Mouse (Mus musculus) liver, embryonic 13.5 days (tissue): ENCODE measurements around the gene Elavl2. TPM values are rescaled to one million over a fixed set of nuclear protein-coding genes. Genes with fewer than 3 reads are reported as not detected.

ENCODE experiments used
- ATAC-seq: fragments of 200-750 bp; cut with Nextera tagmentation; 2 replicates; pipeline ENCODE4 v1.8.0; 2017; ENCODE audit warnings: low read depth, mild to moderate bottlenecking, moderate number of reproducible peaks, moderate library complexity
- DNase-seq: peaks from one replicate; pipeline ENCODE4 v3.0.0; 2022
- H3K27ac ChIP-seq: fragments of 300-500 bp; sonication (generic); 2 replicates; pipeline ENCODE4 v1.5.1; 2015; ENCODE audit warnings: moderate library complexity, mild to moderate bottlenecking, inconsistent platforms
- H3K27me3 ChIP-seq: fragments of 300-500 bp; sonication (generic); 2 replicates; pipeline ENCODE4 v1.6.1; 2015; ENCODE audit warnings: mild to moderate bottlenecking, inconsistent platforms
- H3K36me3 ChIP-seq: fragments of 300-500 bp; sonication (generic); 2 replicates; pipeline ENCODE4 v1.6.1; 2015; ENCODE audit warnings: mild to moderate bottlenecking, inconsistent platforms
- H3K4me1 ChIP-seq: fragments of 300-500 bp; sonication (generic); replicated peaks from 2 replicates; pipeline ENCODE4 v1.6.1; 2015; ENCODE audit warnings: inconsistent platforms
- H3K4me2 ChIP-seq: fragments of 300-500 bp; sonication (generic); 2 replicates; pipeline ENCODE4 v1.6.1; 2015; ENCODE audit warnings: inconsistent platforms, mild to moderate bottlenecking, moderate library complexity
- H3K4me3 ChIP-seq: fragments of 300-500 bp; sonication (generic); replicated peaks from 2 replicates; pipeline ENCODE4 v1.5.1; 2015; ENCODE audit warnings: mild to moderate bottlenecking, inconsistent platforms
- H3K9ac ChIP-seq: fragments of 300-500 bp; sonication (generic); 2 replicates; pipeline ENCODE4 v1.6.1; 2015; ENCODE audit warnings: mild to moderate bottlenecking, inconsistent platforms
- H3K9me3 ChIP-seq: fragments of 300-500 bp; sonication (generic); replicated peaks from 2 replicates; pipeline ENCODE4 v1.6.1; 2016; ENCODE audit warnings: inconsistent platforms
- WGBS: fragments of 180-500 bp; shearing (Covaris S2); methylation state at CpG from one replicate; pipeline ENCODE4 v1.1.7; 2015; ENCODE audit not compliant: insufficient replicate concordance; 5-methylcytosine and 5-hydroxymethylcytosine counted together
- polyA plus RNA-seq: library from polyadenylated mRNA; unstranded; fragments of >200 nt; fragmentation: Nextera tagmentation; extraction: Ambion mirVana; gene quantifications from 2 replicates; pipeline ENCODE4 v1.2.1, GENCODE M21; 2015

Elavl2 gene
- polyA plus RNA-seq, 1 experiment from 2014 or later, result 0.48 TPM

- Histone ChIP-seq H3K4me3 (no peak overlapping the region), H3K27me3 (no peaks in the 10 kb centered on the region), H3K9me3 (no peaks in the 10 kb centered on the region), H3K27ac (no peak overlapping the region), H3K36me3 (no peaks in the 10 kb centered on the region), H3K4me1 (no peaks in the 10 kb centered on the region), H3K4me2 (no peak overlapping the region), H3K9ac (no peak overlapping the region)
- DNase-seq, result no peak
- ATAC-seq, result no peak
- 81% methylated on average over 4 of the region's 4 CpGs for WGBS
Measured at GRCm38 (mm10) chr4:91243896-91244295, 156.7 kb downstream of the Elavl2 start.

GRCm38 (mm10) chr4:91238739-91239485, 161.7 kb downstream of the Elavl2 start:
- Histone ChIP-seq H3K4me3 (no peak overlapping the region), H3K27ac (no peak overlapping the region), H3K4me1 (no peaks in the 10 kb centered on the region), H3K9ac (no peak overlapping the region), H3K9me3 (no peaks in the 10 kb centered on the region), H3K27me3 (no peaks in the 10 kb centered on the region), H3K36me3 (no peaks in the 10 kb centered on the region), H3K4me2 (no peak overlapping the region)
- ATAC-seq, result no peak
- 64% methylated on average over 6 of the region's 6 CpGs for WGBS
- DNase-seq, result no peak

GRCm38 (mm10) chr4:91236976-91237375, 163.6 kb downstream of the Elavl2 start:
- ATAC-seq (no peak), DNase-seq (no peak)
- H3K27me3 ChIP-seq, result no peaks in the 10 kb centered on the region
- WGBS, result 62% methylated on average over 7 of the region's 7 CpGs
- no peak overlapping the region for H3K9ac ChIP-seq
- H3K4me3 ChIP-seq, result no peak overlapping the region
- H3K36me3 ChIP-seq, result no peaks in the 10 kb centered on the region
- no peaks in the 10 kb centered on the region for H3K9me3 ChIP-seq
- no peak overlapping the region for H3K4me2 ChIP-seq
- no peaks in the 10 kb centered on the region for H3K4me1 ChIP-seq
- H3K27ac ChIP-seq, result no peak overlapping the region

GRCm38 (mm10) chr4:91234941-91235340, 165.6 kb downstream of the Elavl2 start:
- Histone ChIP-seq H3K36me3 (no peaks in the 10 kb centered on the region), H3K27ac (no peak overlapping the region), H3K9ac (no peak overlapping the region), H3K4me1 (no peaks in the 10 kb centered on the region), H3K9me3 (no peaks in the 10 kb centered on the region), H3K27me3 (no peaks in the 10 kb centered on the region), H3K4me2 (no peak overlapping the region), H3K4me3 (no peak overlapping the region)
- WGBS, result 65% methylated on average over 6 of the region's 6 CpGs
- ATAC-seq, result no peak
- no peak for DNase-seq

GRCm38 (mm10) chr4:91233599-91233998, 167.0 kb downstream of the Elavl2 start:
- H3K9ac ChIP-seq, result no peak overlapping the region
- no peaks in the 10 kb centered on the region for H3K4me1 ChIP-seq
- DNase-seq, result no peak
- ATAC-seq, result no peak
- no peak overlapping the region for H3K4me3 ChIP-seq
- no peak overlapping the region for H3K27ac ChIP-seq
- H3K36me3 ChIP-seq, result no peaks in the 10 kb centered on the region
- 72% methylated on average over 6 of the region's 6 CpGs for WGBS
- no peaks in the 10 kb centered on the region for H3K27me3 ChIP-seq
- H3K4me2 ChIP-seq, result no peak overlapping the region
- H3K9me3 ChIP-seq, result no peaks in the 10 kb centered on the region

- no peak overlapping the region for H3K4me3 ChIP-seq
- H3K9me3 ChIP-seq, result no peaks in the 10 kb centered on the region
- H3K27me3 ChIP-seq, result no peaks in the 10 kb centered on the region
- ATAC-seq (no peak), DNase-seq (no peak)
- H3K36me3 ChIP-seq, result no peaks in the 10 kb centered on the region
- H3K4me1 ChIP-seq, result no peaks in the 10 kb centered on the region
- no peak overlapping the region for H3K4me2 ChIP-seq
- no peak overlapping the region for H3K9ac ChIP-seq
- no peak overlapping the region for H3K27ac ChIP-seq
- WGBS, result 56% methylated on average over 1 of the region's 1 CpGs
Measured at GRCm38 (mm10) chr4:91230439-91230863, 170.1 kb downstream of the Elavl2 start.

- no peaks in the 10 kb centered on the region for H3K27me3 ChIP-seq
- H3K9ac ChIP-seq, result no peak overlapping the region
- H3K4me3 ChIP-seq, result no peak overlapping the region
- 62% methylated on average over 3 of the region's 3 CpGs for WGBS
- H3K9me3 ChIP-seq, result no peaks in the 10 kb centered on the region
- ATAC-seq (no peak), DNase-seq (no peak)
- no peak overlapping the region for H3K4me2 ChIP-seq
- H3K36me3 ChIP-seq, result no peaks in the 10 kb centered on the region
- H3K4me1 ChIP-seq, result no peaks in the 10 kb centered on the region
- H3K27ac ChIP-seq, result no peak overlapping the region
Measured at GRCm38 (mm10) chr4:91228341-91228740, 172.2 kb downstream of the Elavl2 start.

- H3K27ac ChIP-seq, result no peak overlapping the region
- ATAC-seq (no peak), DNase-seq (no peak)
- no peaks in the 10 kb centered on the region for H3K27me3 ChIP-seq
- no peak overlapping the region for H3K4me3 ChIP-seq
- no peak overlapping the region for H3K4me2 ChIP-seq
- H3K9me3 ChIP-seq, result no peaks in the 10 kb centered on the region
- WGBS, result 52% methylated on average over 4 of the region's 4 CpGs
- H3K36me3 ChIP-seq, result no peaks in the 10 kb centered on the region
- H3K4me1 ChIP-seq, result no peaks in the 10 kb centered on the region
- no peak overlapping the region for H3K9ac ChIP-seq
Measured at GRCm38 (mm10) chr4:91223811-91224210, 176.8 kb downstream of the Elavl2 start.

- no peak overlapping the region for H3K4me2 ChIP-seq
- no peaks in the 10 kb centered on the region for H3K36me3 ChIP-seq
- H3K27me3 ChIP-seq, result no peaks in the 10 kb centered on the region
- WGBS, result 56% methylated on average over 3 of the region's 3 CpGs
- no peaks in the 10 kb centered on the region for H3K9me3 ChIP-seq
- H3K9ac ChIP-seq, result no peak overlapping the region
- no peaks in the 10 kb centered on the region for H3K4me1 ChIP-seq
- DNase-seq (no peak), ATAC-seq (no peak)
- no peak overlapping the region for H3K4me3 ChIP-seq
- no peak overlapping the region for H3K27ac ChIP-seq
Measured at GRCm38 (mm10) chr4:91219322-91219721, 181.3 kb downstream of the Elavl2 start.

- H3K36me3 ChIP-seq, result no peaks in the 10 kb centered on the region
- H3K4me3 ChIP-seq, result no peak overlapping the region
- H3K27ac ChIP-seq, result no peak overlapping the region
- ATAC-seq (no peak), DNase-seq (no peak)
- H3K9ac ChIP-seq, result no peak overlapping the region
- no peaks in the 10 kb centered on the region for H3K4me1 ChIP-seq
- H3K27me3 ChIP-seq, result no peaks in the 10 kb centered on the region
- no peak overlapping the region for H3K4me2 ChIP-seq
- no peaks in the 10 kb centered on the region for H3K9me3 ChIP-seq
- 53% methylated on average over 3 of the region's 3 CpGs for WGBS
Measured at GRCm38 (mm10) chr4:91213917-91214316, 186.7 kb downstream of the Elavl2 start.

GRCm38 (mm10) chr4:91208415-91209292, 191.9 kb downstream of the Elavl2 start:
- H3K4me1 ChIP-seq, result no peaks in the 10 kb centered on the region
- H3K9me3 ChIP-seq, result peaks cover 4% of the 10 kb centered on the region; the same call in 1 of the 2 replicates
- no peak overlapping the region for H3K27ac ChIP-seq
- 39% methylated on average over 6 of the region's 6 CpGs for WGBS
- no peaks in the 10 kb centered on the region for H3K27me3 ChIP-seq
- H3K9ac ChIP-seq, result no peak overlapping the region
- ATAC-seq (no peak), DNase-seq (no peak)
- no peak overlapping the region for H3K4me3 ChIP-seq
- H3K4me2 ChIP-seq, result no peak overlapping the region
- H3K36me3 ChIP-seq, result no peaks in the 10 kb centered on the region
